Mouse (Mus musculus) bone marrow, adult 2 months (tissue): ENCODE measurements around the gene Timm22. TPM values are rescaled to one million over a fixed set of nuclear protein-coding genes. Genes with fewer than 3 reads are reported as not detected.

Experiments used
- H3K27ac ChIP-seq: fragments of 200-500 bp; 2 replicates; pipeline ENCODE4 v1.5.1; 2012; ENCODE audit warnings: low read depth, mild to moderate bottlenecking, control low read depth, inconsistent platforms, low read length; ENCODE audit not compliant: control insufficient read depth, poor library complexity, insufficient read depth
- H3K4me1 ChIP-seq: fragments of 200-500 bp; 2 replicates; pipeline ENCODE4 v1.6.1; 2011; ENCODE audit warnings: low read length; ENCODE audit not compliant: control insufficient read depth, insufficient read depth
- H3K4me3 ChIP-seq: fragments of 200-500 bp; replicated peaks from 2 replicates; pipeline ENCODE3; 2011; ENCODE audit warnings: mild to moderate bottlenecking, low read depth, low read length, control low read depth; ENCODE audit not compliant: control insufficient read depth
- CTCF ChIP-seq: fragments of 200-500 bp; IDR thresholded peaks from 2 replicates; pipeline ENCODE4 v1.5.1; 2011; ENCODE audit warnings: low read length, control low read depth; ENCODE audit not compliant: control insufficient read depth, insufficient read depth
- POLR2A ChIP-seq: fragments of 200-500 bp; IDR thresholded peaks from 2 replicates; pipeline ENCODE4 v1.6.1; 2011; ENCODE audit warnings: low read depth, mild to moderate bottlenecking, control low read depth, low read length, borderline replicate concordance; ENCODE audit not compliant: control insufficient read depth
- WGBS: fragments of 180-500 bp; shearing (Covaris S2); methylation state at CpG from one replicate; pipeline ENCODE4 v1.1.7; 2018; 5-methylcytosine and 5-hydroxymethylcytosine counted together
- polyA plus RNA-seq: library from polyadenylated mRNA; stranded (reverse); fragments of >200 nt; gene quantifications from 2 replicates; pipeline ENCODE4 v1.2.4, GENCODE M21; 2011; ENCODE audit warnings: low replicate concordance; ENCODE audit not compliant: missing spikeins, insufficient read depth, insufficient read length

Timm22 gene
- polyA plus RNA-seq, 1 experiment = 6.2 TPM

- Histone ChIP-seq H3K4me1 (peaks cover 5% of the 10 kb centered on the region; the same call in 1 of the 2 replicates), H3K4me3 (no peak overlapping the region), H3K27ac (peak overlapping the region; percentile 1; the same call in 1 of the 2 replicates)
- peak; percentile 84 for TF ChIP-seq CTCF
- no peak for TF ChIP-seq POLR2A
- WGBS = 30% methylated on average over 6 of the region's 6 CpGs
These were observed 49.5 kb downstream of the Timm22 start for GRCm38 (mm10) chr11:76456233-76456632.

- Histone ChIP-seq H3K4me1 (peaks cover 5% of the 10 kb centered on the region; the same call in 1 of the 2 replicates), H3K4me3 (no peak overlapping the region), H3K27ac (peak overlapping the region; percentile 1; the same call in 1 of the 2 replicates)
- WGBS = 16% methylated on average over 10 of the region's 10 CpGs
- TF ChIP-seq POLR2A (no peak), CTCF (no peak)
These were observed 50.1 kb downstream of the Timm22 start for GRCm38 (mm10) chr11:76456897-76457296.

- Histone ChIP-seq H3K4me3 (no peak overlapping the region), H3K27ac (peak overlapping the region; percentile 4), H3K4me1 (peaks cover 5% of the 10 kb centered on the region; the same call in 1 of the 2 replicates)
- WGBS = 15% methylated on average over 9 of the region's 9 CpGs
- TF ChIP-seq CTCF = no peak
- no peak for TF ChIP-seq POLR2A
These were observed 52.0 kb downstream of the Timm22 start for GRCm38 (mm10) chr11:76458730-76459129.

- H3K4me1 ChIP-seq = peaks cover 5% of the 10 kb centered on the region; the same call in 1 of the 2 replicates
- no peak overlapping the region for H3K4me3 ChIP-seq
- WGBS = 45% methylated on average over 3 of the region's 3 CpGs
- TF ChIP-seq POLR2A (no peak), CTCF (no peak)
- H3K27ac ChIP-seq = peak overlapping the region; percentile 4
These were observed 52.7 kb downstream of the Timm22 start for GRCm38 (mm10) chr11:76459489-76459888.

- TF ChIP-seq POLR2A = no peak
- no peak for TF ChIP-seq CTCF
- WGBS = 89% methylated on average over 6 of the region's 6 CpGs
- no peak overlapping the region for H3K4me3 ChIP-seq
- H3K27ac ChIP-seq = no peak overlapping the region
- peaks cover 5% of the 10 kb centered on the region; the same call in 1 of the 2 replicates for H3K4me1 ChIP-seq
These were observed 54.4 kb downstream of the Timm22 start for GRCm38 (mm10) chr11:76461201-76461600.

- H3K4me1 ChIP-seq = peaks cover 5% of the 10 kb centered on the region; the same call in 1 of the 2 replicates
- 86% methylated on average over 5 of the region's 5 CpGs for WGBS
- no peak overlapping the region for H3K27ac ChIP-seq
- no peak for TF ChIP-seq POLR2A
- no peak overlapping the region for H3K4me3 ChIP-seq
These were observed 54.9 kb downstream of the Timm22 start for GRCm38 (mm10) chr11:76461696-76462095.

- Histone ChIP-seq H3K4me3 (no peak overlapping the region), H3K27ac (no peak overlapping the region), H3K4me1 (no peaks in the 10 kb centered on the region)
- TF ChIP-seq POLR2A (no peak), CTCF (no peak)
- WGBS = 87% methylated on average over 4 of the region's 4 CpGs
These were observed 59.1 kb downstream of the Timm22 start for GRCm38 (mm10) chr11:76465879-76466278.

Other genes with a start within 250 kb of the Timm22 start
- 14.4 and 27.0 TPM in 2 replicates for gene Vps53, start 227.3 kb upstream of the Timm22 start, polyA plus RNA-seq
- gene Fam57a, start 227.3 kb upstream of the Timm22 start, polyA plus RNA-seq = 0.45 and 1.2 TPM in 2 replicates
- gene Dbil5, start 189.3 kb upstream of the Timm22 start, polyA plus RNA-seq = not detected in 2 replicates
- 2.2 TPM in 1 of 2 replicates, not detected in the other for gene Gemin4, start 189.3 kb upstream of the Timm22 start, polyA plus RNA-seq
- gene Mrm3, start 163.2 kb upstream of the Timm22 start, polyA plus RNA-seq = 3.7 and 8.0 TPM in 2 replicates
- 23.6 and 25.0 TPM in 2 replicates for gene Glod4, start 163.2 kb upstream of the Timm22 start, polyA plus RNA-seq
- gene Nxn, start 7.8 kb upstream of the Timm22 start, polyA plus RNA-seq = 5.2 and 14.4 TPM in 2 replicates
- 19.4 and 43.0 TPM in 2 replicates for gene Abr, start 215.4 kb downstream of the Timm22 start, polyA plus RNA-seq